Mouse (Mus musculus) mouse trophoblast stem cell (cell line): ENCODE results near the gene Plpp6.

ENCODE experiments used
- in situ Hi-C, 2 experiments: fragments of 300-500 bp; cut with MseI, MboI; formaldehyde crosslinking; loops; 2 replicates in 1 of 2; 3 replicates in 1 of 2; pipeline ENCODE4 v1.15.1; 2025

The Plpp6 gene

GRCm38 (mm10) chr19:28963842-28964551 is at the start of gene Plpp6:
TSS of gene Plpp6 (plus strand) at chr19:28963953.
- in situ Hi-C loops = no loop called here

- in situ Hi-C loops = no loop called here
These were observed 49.2 kb upstream of the Plpp6 start for GRCm38 (mm10) chr19:28914598-28914997.

GRCm38 (mm10) chr19:28915602-28916250 is 48.0 kb upstream of the Plpp6 start:
- in situ Hi-C loops = no loop called here

- in situ Hi-C loops = no loop called here
These were observed 47.3 kb upstream of the Plpp6 start for GRCm38 (mm10) chr19:28916492-28916891.

- in situ Hi-C loops = no loop called here
These were observed 45.9 kb upstream of the Plpp6 start for GRCm38 (mm10) chr19:28917839-28918238.

- in situ Hi-C loops = no loop called here
These were observed 37.4 kb upstream of the Plpp6 start for GRCm38 (mm10) chr19:28926366-28926765.

- in situ Hi-C loops = no loop called here
These were observed 36.4 kb upstream of the Plpp6 start for GRCm38 (mm10) chr19:28927396-28927795.

- in situ Hi-C loops = no loop called here
These were observed 34.7 kb upstream of the Plpp6 start for GRCm38 (mm10) chr19:28929034-28929433.

- in situ Hi-C loops = no loop called here
These were observed 28.9 kb upstream of the Plpp6 start for GRCm38 (mm10) chr19:28934897-28935296.

- in situ Hi-C loops = no loop called here
These were observed 23.4 kb upstream of the Plpp6 start for GRCm38 (mm10) chr19:28940135-28940874.

- in situ Hi-C loops = no loop called here
These were observed 22.5 kb upstream of the Plpp6 start for GRCm38 (mm10) chr19:28941271-28941670.

GRCm38 (mm10) chr19:28946782-28947181 is 17.0 kb upstream of the Plpp6 start:
- in situ Hi-C loops = no loop called here

- in situ Hi-C loops = no loop called here
These were observed 16.4 kb upstream of the Plpp6 start for GRCm38 (mm10) chr19:28947311-28947710.

GRCm38 (mm10) chr19:28951251-28951650 is 12.5 kb upstream of the Plpp6 start:
- in situ Hi-C loops = no loop called here

- in situ Hi-C loops = no loop called here
These were observed 640 bp upstream of the Plpp6 start for GRCm38 (mm10) chr19:28963113-28963512.

GRCm38 (mm10) chr19:28963513-28963841 is 276 bp upstream of the Plpp6 start:
- in situ Hi-C loops = no loop called here

GRCm38 (mm10) chr19:28964552-28964903 is 775 bp downstream of the Plpp6 start:
- in situ Hi-C loops = no loop called here

GRCm38 (mm10) chr19:28967652-28968051 is 3.9 kb downstream of the Plpp6 start, which contains the start of gene 4430402I18Rik:
TSS of gene 4430402I18Rik (minus strand) at chr19:28967800.
- in situ Hi-C loops = no loop called here

GRCm38 (mm10) chr19:28968178-28968577 is 4.4 kb downstream of the Plpp6 start:
- in situ Hi-C loops = no loop called here

- in situ Hi-C loops = no loop called here
These were observed 5.5 kb downstream of the Plpp6 start for GRCm38 (mm10) chr19:28969231-28969630.

- in situ Hi-C loops = no loop called here
These were observed 6.5 kb downstream of the Plpp6 start for GRCm38 (mm10) chr19:28970251-28970650.

GRCm38 (mm10) chr19:28974862-28975611 is 11.3 kb downstream of the Plpp6 start:
- in situ Hi-C loops = no loop called here
